Mouse (Mus musculus) neural tube, embryonic 13.5 days (tissue): ENCODE results near the gene Mpdu1. TPM values are rescaled to one million over a fixed set of nuclear protein-coding genes. Genes with fewer than 3 reads are reported as not detected.
A peak's percentile ranks its signal among the peaks of the same experiment; 100 is the strongest.

ENCODE experiments used
- microRNA counts: library from miRNA; unstranded; fragments of <30 nt; microRNA quantifications from one replicate; lab custom pipeline; 2016
- microRNA-seq: library from miRNA; unstranded; fragments of <30 nt; microRNA quantifications from one replicate; pipeline ENCODE4, GENCODE M21; 2016
- polyA plus RNA-seq: library from polyadenylated mRNA; unstranded; fragments of >200 nt; fragmentation: Nextera tagmentation; extraction: Ambion mirVana; gene quantifications from 2 replicates; pipeline ENCODE4 v1.2.1, GENCODE M21; 2015

Gene Mpdu1
- polyA plus RNA-seq, 1 experiment from 2014 or later = 92.1 TPM

MicroRNAs encoded within 50 kb of the gene (microRNA counts, 519-probe panel; counts per million panel counts)
- microRNA mmu-miR-1934 (lab: Ali Mortazavi, UCI) (not detected), microRNA mmu-miR-467f (lab: Ali Mortazavi, UCI) (3,038 counts per million, percentile 34 among the panel's probes with 10 or more counts)

Small RNAs within 50 kb of the gene (microRNA-seq; reads per million reads assigned to microRNA genes)
- 2.1 reads per million, percentile 7 among the genes with 10 or more reads in this experiment for gene Mir1934
- gene Mir467f = not detected

Other genes starting within 250 kb of the Mpdu1 start
- gene Kdm6b, start 249.0 kb downstream of the Mpdu1 start, polyA plus RNA-seq = 44.8 and 47.4 TPM in 2 replicates
- gene Dnah2, start 113.5 kb downstream of the Mpdu1 start, polyA plus RNA-seq = 2.2 and 2.7 TPM in 2 replicates
- 68.1 and 72.0 TPM in 2 replicates for gene Efnb3, start 102.4 kb downstream of the Mpdu1 start, polyA plus RNA-seq
- 18.1 and 19.7 TPM in 2 replicates for gene Wrap53, start 82.4 kb downstream of the Mpdu1 start, polyA plus RNA-seq
- gene Trp53, start 82.3 kb downstream of the Mpdu1 start, polyA plus RNA-seq = 76.0 and 77.6 TPM in 2 replicates
- 29.5 and 30.4 TPM in 2 replicates for gene Atp1b2, start 56.7 kb downstream of the Mpdu1 start, polyA plus RNA-seq
- gene Shbg, start 44.7 kb downstream of the Mpdu1 start, polyA plus RNA-seq = not detected in 2 replicates
- 22.6 and 27.5 TPM in 2 replicates for gene Sat2, start 40.6 kb downstream of the Mpdu1 start, polyA plus RNA-seq
- gene Fxr2, start 29.7 kb downstream of the Mpdu1 start, polyA plus RNA-seq = 45.3 and 55.1 TPM in 2 replicates
- not detected in 2 replicates for gene Sox15, start 7.3 kb downstream of the Mpdu1 start, polyA plus RNA-seq
- 9.8 and 11.3 TPM in 2 replicates for gene Cd68, start 3.5 kb upstream of the Mpdu1 start, polyA plus RNA-seq
- gene Eif4a1, start 9.8 kb upstream of the Mpdu1 start, polyA plus RNA-seq = 525 and 528 TPM in 2 replicates
- gene Senp3, start 19.4 kb upstream of the Mpdu1 start, polyA plus RNA-seq = 99.8 and 105 TPM in 2 replicates
- gene Tnfsf13, start 23.1 kb upstream of the Mpdu1 start, polyA plus RNA-seq = 0.74 and 0.77 TPM in 2 replicates
- gene Tnfsf12, start 33.2 kb upstream of the Mpdu1 start, polyA plus RNA-seq = 3.3 and 3.5 TPM in 2 replicates
- 1.4 and 1.8 TPM in 2 replicates for gene Tnfsfm13, start 33.5 kb upstream of the Mpdu1 start, polyA plus RNA-seq
- 22.9 and 27.2 TPM in 2 replicates for gene Polr2a, start 96.0 kb upstream of the Mpdu1 start, polyA plus RNA-seq
- gene Slc35g3, start 99.3 kb upstream of the Mpdu1 start, polyA plus RNA-seq = 0.13 TPM in 1 of 2 replicates, not detected in the other
- 2.5 and 2.9 TPM in 2 replicates for gene Zbtb4, start 103.3 kb upstream of the Mpdu1 start, polyA plus RNA-seq
- gene Chrnb1, start 133.3 kb upstream of the Mpdu1 start, polyA plus RNA-seq = 2.4 and 4.5 TPM in 2 replicates
- 6.8 and 8.9 TPM in 2 replicates for gene Fgf11, start 139.2 kb upstream of the Mpdu1 start, polyA plus RNA-seq
- 0.74 and 1.4 TPM in 2 replicates for gene Tmem102, start 143.0 kb upstream of the Mpdu1 start, polyA plus RNA-seq
- gene Gm39566, start 152.7 kb upstream of the Mpdu1 start, polyA plus RNA-seq = not detected in 2 replicates
- gene Spem2, start 155.8 kb upstream of the Mpdu1 start, polyA plus RNA-seq = not detected in 2 replicates
- 0.43 and 0.98 TPM in 2 replicates for gene Spem1, start 159.5 kb upstream of the Mpdu1 start, polyA plus RNA-seq
- gene Nlgn2, start 175.1 kb upstream of the Mpdu1 start, polyA plus RNA-seq = 17.1 and 18.1 TPM in 2 replicates
- 321 and 416 TPM in 2 replicates for gene Tmem256, start 175.9 kb upstream of the Mpdu1 start, polyA plus RNA-seq
- 62.5 and 65.6 TPM in 2 replicates for gene Plscr3, start 183.7 kb upstream of the Mpdu1 start, polyA plus RNA-seq
- 0.29 and 0.51 TPM in 2 replicates for gene Tnk1, start 196.1 kb upstream of the Mpdu1 start, polyA plus RNA-seq
- gene Tmem95, start 215.4 kb upstream of the Mpdu1 start, polyA plus RNA-seq = not detected in 2 replicates
- gene Kctd11, start 218.8 kb upstream of the Mpdu1 start, polyA plus RNA-seq = 2.0 and 3.3 TPM in 2 replicates
- gene Acap1, start 232.9 kb upstream of the Mpdu1 start, polyA plus RNA-seq = 0.28 and 0.80 TPM in 2 replicates
- 10.9 and 11.7 TPM in 2 replicates for gene 2810408A11Rik, start 238.3 kb upstream of the Mpdu1 start, polyA plus RNA-seq
- gene Neurl4, start 238.4 kb upstream of the Mpdu1 start, polyA plus RNA-seq = 13.8 and 20.5 TPM in 2 replicates